Mouse (Mus musculus): ENCODE data around the gene Ttll9.

The Ttll9 gene

DNA sequence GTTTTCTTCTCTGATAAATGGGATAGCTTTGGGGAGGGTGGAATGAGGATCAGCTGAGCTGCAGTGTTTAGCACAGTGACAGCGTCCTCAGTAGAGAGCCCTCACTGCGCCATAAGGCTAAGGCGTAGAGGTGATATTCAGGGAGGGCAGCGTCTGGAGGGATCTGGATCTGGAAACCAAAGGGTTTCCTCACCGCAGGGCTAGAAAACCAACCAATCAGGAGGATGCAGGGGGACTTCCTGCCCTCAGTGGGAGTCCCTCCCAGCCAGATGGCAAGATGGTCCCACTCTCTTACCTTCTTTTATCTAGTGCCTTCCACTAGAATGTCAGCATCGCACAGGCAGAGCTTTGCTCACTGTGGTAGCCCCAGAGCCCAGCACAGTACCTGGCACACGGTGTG is 20.5 kb upstream of the Ttll9 start:
- DNase-seq (ENCODE audit: low spot score), result no peak

DNA sequence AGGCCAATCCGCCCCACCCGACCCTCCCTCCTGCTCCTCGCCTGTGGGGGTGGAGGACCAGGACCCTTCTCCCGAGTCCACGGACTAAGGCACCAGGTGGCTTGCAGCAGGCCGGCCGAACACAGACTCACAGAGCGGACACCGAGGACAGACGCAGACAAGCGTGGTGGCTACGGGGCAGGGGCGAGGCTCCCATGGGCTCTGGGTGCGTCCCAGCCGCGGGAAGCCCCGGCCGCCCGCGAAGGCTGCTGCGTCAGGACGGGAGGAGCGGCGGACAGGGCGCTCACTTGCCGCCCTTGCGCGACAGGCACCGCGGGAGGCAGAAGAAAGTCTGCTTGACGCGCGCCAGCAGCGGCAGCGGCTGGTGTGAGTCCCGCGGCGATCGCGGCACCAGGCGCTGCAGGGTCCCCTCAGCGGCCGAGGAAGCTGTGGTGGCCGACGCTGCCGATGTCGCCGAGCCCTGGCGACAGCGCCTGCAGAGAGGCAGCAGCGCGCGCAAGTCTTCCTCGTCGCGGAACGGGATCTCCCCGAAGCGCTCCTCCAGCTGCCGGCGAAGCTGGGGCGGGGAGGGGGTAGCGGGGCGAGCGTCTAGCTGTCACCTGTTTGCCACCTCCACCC is 19.3 kb upstream of the Ttll9 start:
- DNase-seq (ENCODE audit: low spot score), result no peak

DNA sequence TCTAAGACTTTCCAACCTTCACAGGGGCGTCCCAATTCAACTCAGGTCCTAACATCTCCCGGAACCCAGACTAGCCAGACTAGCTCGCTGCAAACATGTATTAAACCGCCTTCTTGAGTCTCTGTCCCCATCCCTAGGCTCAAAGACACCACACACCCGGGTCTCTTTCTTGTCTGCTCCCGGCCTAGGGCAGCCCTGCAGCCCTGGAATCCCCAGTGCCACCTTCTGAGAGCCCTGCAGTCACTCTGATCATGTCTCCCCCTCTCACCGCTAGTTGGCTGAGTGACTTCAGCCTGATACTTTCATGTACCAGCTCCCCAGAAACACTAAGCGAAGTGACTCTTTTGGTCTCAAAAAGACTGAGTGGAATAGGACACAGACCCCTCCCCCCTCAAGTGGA is 18.7 kb upstream of the Ttll9 start:
- DNase-seq (ENCODE audit: low spot score), result no peak

DNA sequence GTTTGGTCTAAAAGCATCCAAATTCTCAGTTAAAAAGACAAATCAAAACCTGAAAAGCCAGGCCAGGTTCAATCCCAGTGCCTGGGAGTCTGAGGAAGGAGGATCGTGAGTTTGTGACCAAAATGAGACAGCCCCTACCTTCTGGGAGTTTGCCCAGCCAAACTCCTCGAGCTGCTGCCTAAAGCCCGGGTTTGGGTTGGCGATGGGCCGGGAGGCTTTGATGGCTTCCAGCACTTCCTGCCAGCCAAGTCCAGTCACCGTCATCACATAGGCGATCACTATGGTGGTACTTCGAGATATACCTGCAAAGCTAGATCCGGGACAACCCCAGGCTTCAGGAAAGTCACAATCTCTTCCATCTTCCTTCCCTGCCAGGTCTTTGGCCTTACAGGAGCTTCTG is 18.3 kb upstream of the Ttll9 start:
- DNase-seq (ENCODE audit: low spot score), result no peak

DNA sequence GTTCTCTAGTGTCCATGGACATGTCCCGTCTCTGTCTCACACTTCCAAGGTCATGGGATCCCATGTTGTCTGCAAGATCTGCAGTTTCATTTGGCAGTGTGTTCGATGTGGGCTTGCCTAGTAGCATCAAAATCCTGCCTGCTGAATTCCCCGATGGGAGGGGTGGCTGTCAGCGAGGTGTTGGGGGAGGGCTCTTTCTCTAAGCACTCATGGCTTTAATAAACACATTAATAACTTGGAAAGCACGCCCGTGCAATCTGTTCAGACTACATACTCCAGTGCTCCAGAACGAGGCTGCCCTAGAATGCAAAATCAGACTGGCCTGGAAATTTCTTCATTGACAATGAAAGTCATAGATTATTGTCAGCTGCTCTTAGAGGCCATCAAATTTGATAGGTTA is 15.2 kb upstream of the Ttll9 start:
- no peak for DNase-seq (ENCODE audit: low spot score)

DNA sequence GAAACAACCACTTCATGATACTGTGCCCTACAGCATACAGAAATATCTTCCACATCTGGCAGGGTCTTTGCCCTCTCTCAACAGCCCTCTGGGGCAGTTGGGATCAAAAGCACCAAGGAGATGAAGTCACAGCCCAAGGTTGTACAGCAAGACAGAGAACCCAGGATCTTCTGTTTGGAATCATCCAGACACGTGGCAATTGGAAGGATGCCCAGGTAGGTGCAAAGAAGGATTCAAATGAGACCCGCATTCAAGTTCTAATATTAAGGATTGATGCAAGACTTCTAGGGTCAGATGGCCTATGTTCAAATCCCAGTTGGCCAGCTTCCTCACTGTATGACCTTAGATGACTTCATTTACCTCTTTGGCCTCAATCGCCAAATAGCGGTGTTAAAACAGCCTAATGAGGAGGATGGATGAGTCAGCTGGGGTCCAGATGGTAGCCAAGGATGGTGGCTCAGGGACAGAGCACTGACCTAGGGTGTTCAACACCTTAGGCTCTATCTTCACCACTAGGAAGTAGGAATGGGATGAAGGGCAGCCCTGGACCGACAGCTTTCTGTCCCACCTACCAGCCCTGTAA is 13.8 kb upstream of the Ttll9 start:
- DNase-seq (ENCODE audit: low spot score), result no peak

DNA sequence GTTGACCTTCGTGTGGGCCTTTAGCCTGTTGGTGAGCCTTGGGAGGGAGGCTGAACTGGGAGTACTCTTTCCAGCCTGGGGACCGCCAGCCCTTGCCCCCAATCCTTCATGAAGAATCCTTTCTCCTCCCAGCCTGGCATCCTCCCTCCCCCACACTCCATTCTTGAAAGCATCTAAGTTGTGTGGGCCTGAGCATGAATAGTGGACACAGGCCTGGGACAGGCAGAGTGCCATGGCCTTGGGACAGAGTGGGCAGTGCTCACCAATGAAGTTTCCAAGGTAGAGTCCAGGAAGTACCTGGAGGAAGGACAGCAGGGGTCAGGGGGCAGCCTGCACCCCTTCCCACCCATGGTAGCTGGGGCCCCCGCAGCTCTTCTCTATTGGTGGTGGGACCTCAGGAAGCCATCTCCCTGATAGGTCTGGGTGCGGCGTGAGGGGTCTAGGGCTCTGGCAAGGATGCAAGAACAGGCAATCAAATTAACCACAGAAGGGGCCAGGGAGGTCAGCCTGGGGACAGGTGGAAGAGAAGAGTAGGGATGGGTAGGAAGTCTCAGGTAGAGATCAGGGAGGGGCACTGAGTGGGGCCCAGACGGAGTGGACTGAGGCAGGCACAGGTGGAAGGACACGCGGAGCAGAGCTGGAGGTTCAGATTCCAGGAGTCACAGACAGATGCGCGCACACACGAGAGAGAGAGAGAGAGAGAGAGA is 11.8 kb upstream of the Ttll9 start:
- no peak for DNase-seq (ENCODE audit: low spot score)

DNA sequence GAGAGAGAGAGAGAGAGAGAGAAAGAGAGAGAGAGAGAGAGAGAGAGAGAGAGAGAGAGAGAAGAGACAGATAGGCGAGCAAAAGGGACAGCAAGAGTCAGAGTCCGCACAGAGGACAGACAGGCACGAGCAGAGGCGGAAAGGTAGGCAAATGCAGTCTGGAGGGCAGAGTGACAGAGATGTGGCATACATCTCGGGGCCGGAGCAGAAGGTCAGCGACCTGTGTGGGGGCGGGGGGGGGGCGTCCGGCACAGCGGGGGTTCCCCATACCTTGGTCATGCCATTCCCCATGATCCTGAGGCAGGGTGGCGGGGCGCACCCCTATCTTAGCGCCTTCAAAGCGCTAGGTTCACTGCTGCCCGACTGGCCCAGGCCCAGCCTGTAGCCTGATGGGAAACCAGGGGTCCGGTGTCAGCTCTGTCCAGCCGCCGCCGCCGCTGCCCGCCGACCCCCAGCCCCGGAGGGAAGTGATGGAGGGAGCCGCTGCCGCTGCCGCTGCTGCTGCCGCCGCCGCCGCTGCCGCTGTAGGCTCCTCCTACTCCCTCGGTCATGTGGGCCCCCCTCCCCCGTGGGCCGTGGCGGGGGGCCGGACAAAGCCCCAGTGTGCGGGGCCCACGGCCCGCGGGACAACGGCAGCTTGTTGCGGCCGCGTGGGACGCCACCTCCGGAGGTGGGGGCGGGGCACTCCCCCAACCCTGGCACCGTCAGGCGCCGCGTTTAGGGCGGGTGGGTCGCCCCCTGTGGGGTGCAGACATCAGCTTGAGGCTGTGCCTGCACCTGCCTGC is 11.0 kb upstream of the Ttll9 start, which contains the start of gene Dusp15:
Gene Dusp15 (minus strand): TSS at position 634 of the 785 bp plus-strand sequence.
- DNase-seq (ENCODE audit: low spot score), result no peak

DNA sequence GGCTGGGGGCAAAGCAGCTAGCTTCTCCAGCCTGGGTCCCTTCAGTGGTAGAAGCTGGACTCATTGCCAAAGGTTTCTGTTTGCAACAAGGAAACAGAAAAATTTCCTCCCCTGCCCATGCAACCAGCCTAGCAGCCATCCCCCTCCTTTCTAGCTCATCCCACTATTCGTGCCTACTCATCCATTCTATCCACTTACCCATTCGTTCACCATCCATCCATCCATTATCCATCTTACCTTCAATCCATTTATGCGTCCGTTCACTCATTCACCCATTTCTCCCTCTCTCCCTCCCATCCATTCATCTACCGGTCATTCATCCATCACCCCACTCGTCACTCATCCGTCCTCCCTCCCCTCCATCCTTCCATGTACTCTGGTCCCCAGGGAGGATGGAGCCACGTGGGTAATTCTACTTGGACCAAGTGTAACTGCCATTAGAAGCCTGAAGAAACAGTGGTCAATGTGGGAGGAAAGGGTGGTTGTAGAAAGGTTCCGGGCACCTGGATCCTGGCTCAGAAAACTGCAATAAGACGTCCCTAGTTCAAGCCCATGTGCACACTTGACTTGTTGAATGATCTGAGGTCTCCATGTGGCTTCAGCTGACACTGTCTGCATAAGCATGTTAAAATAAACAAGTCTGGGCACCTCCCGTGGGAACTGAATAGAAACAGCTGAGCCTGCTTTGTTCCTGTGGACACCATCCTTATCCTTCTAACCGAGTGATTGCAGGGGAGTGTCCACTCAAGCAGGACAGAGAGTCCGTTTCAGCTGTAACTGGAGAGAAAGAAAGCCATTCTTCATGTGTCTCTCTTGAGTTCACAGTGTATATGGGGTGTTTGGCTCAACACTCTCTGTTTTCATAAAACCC is 10.2 kb upstream of the Ttll9 start:
- no peak for DNase-seq (ENCODE audit: low spot score)

DNA sequence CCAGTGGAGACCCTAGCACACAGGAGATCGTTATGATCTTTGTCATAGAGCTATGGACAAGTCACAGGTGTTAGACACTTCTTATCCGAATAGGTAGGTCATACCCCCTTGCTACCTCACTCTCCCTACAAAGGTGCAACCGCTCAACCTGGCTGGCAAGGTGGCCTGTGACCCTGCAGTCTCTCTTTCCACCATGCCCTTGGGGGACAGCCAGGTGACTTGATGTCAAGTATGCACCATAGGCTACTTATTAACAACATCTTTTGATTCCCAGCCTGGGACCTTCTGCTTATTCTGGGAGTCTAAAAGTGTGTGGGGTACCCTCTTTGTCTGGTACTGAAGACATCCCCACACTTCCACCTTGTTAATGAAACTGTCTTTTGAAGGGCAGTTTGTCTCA is 4.2 kb upstream of the Ttll9 start:
- DNase-seq (ENCODE audit: low spot score), result no peak

DNA sequence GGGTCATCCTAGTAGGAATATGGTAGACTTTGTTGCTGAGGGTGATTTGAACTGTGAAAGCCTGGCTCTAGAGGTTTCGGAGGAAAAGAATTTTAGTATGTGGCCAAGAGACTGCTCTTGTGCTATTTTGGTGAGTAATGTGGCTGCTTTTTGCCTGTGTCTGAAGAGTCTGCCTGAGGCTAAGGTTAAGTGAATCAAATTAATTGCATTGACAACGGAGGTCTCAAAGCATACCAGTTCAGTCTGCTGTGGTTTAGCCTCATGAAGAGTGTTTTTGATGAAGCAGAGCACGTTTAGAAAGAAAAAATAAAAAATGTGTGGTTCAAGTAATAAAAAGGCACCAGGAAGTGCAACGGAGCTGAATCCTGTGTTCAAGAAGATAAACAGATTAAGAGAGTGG is 3.3 kb downstream of the Ttll9 start:
- DNase-seq (ENCODE audit: low spot score), result no peak

DNA sequence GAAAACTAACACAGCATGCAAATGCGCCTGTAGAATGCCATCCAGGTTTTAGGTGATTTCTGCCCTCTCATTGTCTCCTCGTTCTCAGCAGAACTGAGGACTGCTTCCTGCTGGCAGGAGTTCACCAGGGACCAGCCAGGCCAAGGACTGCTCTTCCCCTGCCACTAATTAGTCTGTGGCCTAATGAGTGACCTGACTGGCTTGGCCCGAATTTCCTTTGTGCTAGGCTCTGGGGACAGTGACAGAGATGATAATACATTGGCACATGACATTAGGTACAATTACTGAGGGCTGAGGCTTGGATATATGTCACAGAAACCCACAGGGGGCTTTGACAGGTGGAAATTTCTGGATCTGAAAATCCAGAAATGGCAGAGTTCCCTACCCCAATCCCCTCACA is 14.7 kb downstream of the Ttll9 start:
- no peak for DNase-seq (ENCODE audit: low spot score)

DNA sequence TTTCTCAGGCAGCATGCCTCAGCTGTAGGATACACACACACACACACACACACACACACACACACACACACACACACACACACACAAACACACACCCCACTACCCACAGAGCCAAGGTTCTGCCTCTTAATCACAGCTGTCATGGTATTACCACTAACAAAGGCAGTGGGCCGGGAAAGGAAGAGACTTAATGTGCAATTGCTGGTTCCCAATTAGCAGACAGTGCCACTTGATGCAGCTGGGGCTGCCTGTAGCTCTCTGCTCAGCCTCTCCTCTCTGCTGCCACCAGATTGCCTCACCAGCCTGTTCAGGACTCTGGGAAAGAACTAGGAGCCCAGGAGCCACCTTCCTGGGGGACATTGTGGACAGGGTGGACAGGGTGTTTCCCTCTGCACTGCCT is 23.3 kb downstream of the Ttll9 start:
- no peak for DNase-seq (ENCODE audit: low spot score)

DNA sequence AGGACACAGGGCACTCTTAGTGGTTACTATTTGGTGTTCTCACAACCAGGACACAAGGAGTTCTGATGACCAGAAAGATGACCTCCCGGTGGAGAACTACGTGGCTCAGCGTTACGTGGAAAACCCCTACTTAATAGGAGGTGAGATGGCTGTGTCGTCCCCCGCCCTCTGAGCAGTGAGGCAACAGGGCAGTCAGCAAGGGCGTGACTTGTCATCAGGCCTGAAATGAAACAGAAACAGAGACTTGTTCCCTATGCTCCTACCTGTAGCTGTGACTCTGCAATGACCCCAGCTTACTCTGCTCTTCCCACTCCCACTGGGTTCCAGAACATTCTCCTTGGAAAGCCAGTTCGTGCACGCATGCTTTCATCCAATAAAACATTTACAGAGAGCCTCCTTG is 29.2 kb downstream of the Ttll9 start:
- DNase-seq (ENCODE audit: low spot score), result no peak

DNA sequence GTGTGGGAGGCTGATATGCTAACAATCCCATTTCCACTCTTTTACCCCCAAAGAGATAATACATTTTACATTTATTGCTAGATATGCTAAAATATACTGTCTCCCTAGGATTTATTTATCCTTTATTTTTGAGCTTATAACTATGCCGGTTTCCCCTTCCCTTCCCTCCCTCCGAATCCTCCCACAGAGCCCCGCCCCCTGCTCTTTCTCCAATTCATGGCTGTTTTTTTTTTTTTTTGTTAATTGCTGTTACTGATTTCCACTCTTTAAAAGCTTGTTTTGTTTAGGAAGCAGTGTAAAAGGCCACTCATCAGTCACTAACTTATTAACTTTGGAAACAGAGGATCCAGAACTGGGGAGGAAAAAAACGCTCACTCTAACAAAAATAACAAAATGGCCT is 34.8 kb downstream of the Ttll9 start:
- DNase-seq (ENCODE audit: low spot score), result no peak

DNA sequence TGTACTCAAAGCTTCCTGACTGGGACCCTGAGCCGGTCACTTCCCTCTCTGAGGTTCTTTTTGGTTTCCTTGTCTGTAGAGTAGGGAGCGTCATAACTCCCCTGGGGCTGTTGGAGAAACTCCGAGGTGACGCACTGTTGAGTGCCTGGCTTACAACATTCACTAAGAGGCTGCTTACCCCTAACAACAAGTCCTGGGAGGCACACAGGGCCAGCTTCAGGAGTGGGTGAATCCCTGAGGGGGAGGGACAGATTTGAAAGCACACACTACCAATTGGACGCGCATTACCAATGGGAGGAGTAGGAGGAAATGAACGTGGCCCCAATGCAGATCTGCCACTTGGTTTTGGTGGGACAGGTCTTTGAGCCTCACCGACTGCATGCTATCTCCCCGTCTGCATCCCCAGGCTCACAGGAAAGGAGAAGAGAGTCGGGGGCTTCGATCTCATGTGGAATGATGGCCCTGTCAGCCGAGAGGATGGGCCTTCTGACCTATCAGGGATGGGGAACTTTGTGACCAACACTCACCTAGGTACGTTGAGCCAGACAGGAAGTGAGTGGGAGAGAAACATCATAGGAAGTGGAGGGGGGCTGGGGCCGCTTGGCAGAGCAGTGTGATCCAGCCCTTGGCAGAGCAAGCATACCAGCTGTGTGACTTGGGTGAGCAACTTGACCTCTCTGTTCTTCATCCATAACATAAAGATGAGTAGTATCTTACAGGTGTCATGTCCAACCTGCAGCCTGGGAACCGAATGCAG is 40.4 kb downstream of the Ttll9 start:
- no peak for DNase-seq (ENCODE audit: low spot score)

DNA sequence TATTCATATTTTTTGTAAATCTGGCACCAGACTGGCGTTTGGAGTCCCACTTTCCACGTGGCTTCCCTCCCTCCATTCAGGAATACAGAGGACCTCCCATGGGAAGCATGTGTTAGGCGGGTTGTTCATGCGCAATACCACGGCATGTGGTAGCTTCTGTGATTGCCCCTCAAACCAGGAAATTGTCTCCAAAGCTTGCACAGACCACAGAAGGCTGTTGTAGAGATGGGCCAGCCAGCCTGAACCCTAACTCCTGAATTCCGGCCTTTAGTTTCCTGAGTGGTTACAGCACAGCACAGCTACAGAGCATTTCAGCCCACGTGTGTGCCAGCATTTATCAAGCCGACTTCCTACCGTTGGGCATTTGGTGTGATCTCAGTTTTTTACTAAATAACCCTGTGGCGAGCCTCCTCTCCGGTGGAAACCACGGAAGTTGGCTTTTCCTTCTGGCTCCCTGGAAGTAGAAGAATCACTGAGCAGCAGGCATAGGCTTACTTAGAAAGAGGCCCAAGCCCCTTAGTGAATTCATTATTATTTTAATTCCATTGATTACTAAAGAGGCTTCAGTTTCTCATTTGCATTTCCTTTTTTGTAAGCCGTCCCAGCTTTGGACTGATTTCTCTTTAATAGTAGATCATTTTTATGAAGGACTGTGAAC is 41.5 kb downstream of the Ttll9 start:
- DNase-seq (ENCODE audit: low spot score), result no peak

DNA sequence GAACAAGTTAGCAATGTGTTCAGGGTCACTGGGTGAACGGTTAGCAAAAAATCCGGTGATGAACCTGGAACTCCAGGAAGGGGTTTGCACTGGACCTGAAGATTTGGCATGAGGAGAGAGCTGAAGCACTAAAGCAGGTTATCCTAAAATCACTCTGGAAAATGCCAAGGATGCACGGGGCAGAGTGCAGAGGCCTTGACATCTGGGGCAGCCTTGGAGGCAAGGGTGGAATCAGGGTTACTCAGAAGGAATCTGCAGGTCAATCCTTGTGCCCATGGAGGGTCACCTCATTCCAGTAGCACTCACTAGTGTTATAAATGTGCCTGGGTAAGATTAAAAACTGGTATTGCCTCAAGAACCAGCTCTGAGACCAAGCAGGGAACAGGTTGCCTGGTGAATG is 43.7 kb downstream of the Ttll9 start:
- DNase-seq (ENCODE audit: low spot score), result no peak

DNA sequence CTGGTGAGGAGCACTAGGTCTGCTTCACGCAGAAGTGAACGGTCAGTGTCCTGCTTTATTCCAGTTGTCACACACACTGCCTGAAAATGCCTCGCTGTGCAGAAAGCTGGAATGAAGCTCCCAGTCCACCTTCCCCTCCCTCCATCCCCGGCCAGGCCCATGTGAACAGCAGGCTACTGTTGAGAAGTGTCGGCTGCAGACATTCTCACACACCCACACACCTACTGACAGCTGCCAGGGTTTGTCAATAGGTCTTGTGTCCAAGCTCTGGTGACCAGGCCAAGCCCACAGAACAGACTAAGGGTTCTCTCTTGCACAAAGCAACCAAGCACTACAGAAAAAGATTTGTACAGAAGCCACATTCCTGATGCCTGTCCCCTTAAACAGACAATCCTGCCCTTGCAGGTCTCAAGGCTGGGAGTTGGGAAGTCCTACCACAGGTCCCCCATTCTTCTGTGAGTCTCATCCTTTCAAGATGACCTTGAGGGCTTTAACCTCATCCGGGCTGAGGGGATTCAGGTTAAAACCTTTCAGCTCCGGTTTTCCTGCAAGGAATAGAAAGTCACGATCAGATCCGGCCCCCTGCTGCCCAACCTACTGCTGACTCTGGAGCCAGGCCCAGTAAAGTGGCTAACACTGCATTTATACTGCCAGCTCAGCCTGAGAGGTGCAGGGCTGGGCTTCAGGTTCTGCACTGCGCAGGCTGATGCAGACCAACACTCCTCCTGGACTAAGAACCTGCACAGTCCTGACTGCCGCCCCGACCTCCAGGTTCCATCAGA is 47.1 kb downstream of the Ttll9 start:
- no peak for DNase-seq (ENCODE audit: low spot score)

Data from spleen, adult 12 weeks (tissue).